Mouse (Mus musculus) CH12.LX (cell line): ENCODE measurements around the gene Gstp1.

Experiments
- CTCF ChIP-seq, 2 experiments: IDR thresholded peaks in 1 of 2; conservative IDR thresholded peaks in 1 of 2; 2 replicates each; pipeline ENCODE4 v1.5.1; 2011 to 2012; ENCODE audit warnings: low read depth in 2 of 2, low read length in 2 of 2, improper control_type of control experiment in 1 of 2, inconsistent platforms in 1 of 2, mild to moderate bottlenecking in 1 of 2, moderate library complexity in 1 of 2
- POLR2AphosphoS2 ChIP-seq: IDR thresholded peaks from 2 replicates; pipeline ENCODE4 v1.6.1; 2011; ENCODE audit warnings: low read depth, low read length, improper control_type of control experiment

DNA sequence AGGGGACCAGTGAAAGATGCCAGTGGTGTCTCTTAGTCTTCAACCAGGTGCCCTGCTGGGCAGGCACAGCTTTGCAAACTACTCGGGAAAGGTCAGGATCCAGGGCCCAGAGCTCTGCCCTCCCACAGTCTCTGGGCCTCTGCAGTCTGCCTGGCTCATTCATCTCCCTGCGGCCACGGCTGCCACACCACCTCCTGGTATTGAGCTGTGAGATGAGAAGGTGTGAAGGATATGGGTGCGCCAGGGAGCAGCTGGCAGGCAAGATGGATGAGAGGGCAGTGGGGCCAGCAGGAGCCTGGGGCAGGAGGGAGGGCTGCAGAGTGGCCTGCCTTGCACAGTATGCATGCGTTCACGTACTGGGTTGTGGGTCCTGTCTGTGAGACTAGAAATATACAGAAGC is 47.0 kb downstream of the Gstp1 start:
- TF ChIP-seq POLR2AphosphoS2 (no peak), CTCF (conservative IDR thresholded peaks at IDR 0.05 in 1 of 2, IDR thresholded peaks at IDR 0.05 in 1 of 2; ENCODE audit: low read depth in 2 of 2, low read length in 2 of 2) (no peak)
